Mouse (Mus musculus): ENCODE data around the gene Nrxn2. TPM values are rescaled to one million over a fixed set of nuclear protein-coding genes. Genes with fewer than 3 reads are reported as not detected.
A peak's percentile ranks its signal among the peaks of the same experiment; 100 is the strongest.

Nrxn2 gene
- polyA plus RNA-seq, 1 experiment from 2014 or later: 6.2 TPM

- Histone ChIP-seq H3K9me3 (ENCODE audit: low read length) (no peaks in the 10 kb centered on the region), H3K27ac (ENCODE audit: low read length) (no peak overlapping the region), H3K27me3 (ENCODE audit: insufficient read depth, low read length) (no peaks in the 10 kb centered on the region), H3K4me3 (ENCODE audit: low read length) (peak overlapping the region; percentile 18), H3K36me3 (ENCODE audit: insufficient read depth, low read length) (no peaks in the 10 kb centered on the region), H3K4me1 (ENCODE audit: insufficient read depth, low read length) (no peaks in the 10 kb centered on the region), H3K9ac (replicated peaks; ENCODE audit: low read length) (no peak overlapping the region), H3K4me2 (replicated peaks; ENCODE audit: low read depth, low read length) (peak overlapping the region; percentile 14)
- 81% methylated on average over 7 of the region's 7 CpGs for WGBS
- ATAC-seq (ENCODE audit: low FRiP score, low TSS enrichment): no peak
Observed at GRCm38 (mm10) chr19:6541521-6541920, 123.0 kb downstream of the Nrxn2 start.

- Histone ChIP-seq H3K4me1 (ENCODE audit: insufficient read depth, low read length) (no peaks in the 10 kb centered on the region), H3K36me3 (ENCODE audit: insufficient read depth, low read length) (no peaks in the 10 kb centered on the region), H3K9ac (replicated peaks; ENCODE audit: low read length) (no peak within 1 kb of the TSS), H3K9me3 (ENCODE audit: low read length) (no peaks in the 10 kb centered on the region), H3K27me3 (ENCODE audit: insufficient read depth, low read length) (no peaks in the 10 kb centered on the region), H3K27ac (ENCODE audit: low read length) (peak within 1 kb of the TSS; percentile 66), H3K4me2 (replicated peaks; ENCODE audit: low read depth, low read length) (peak within 1 kb of the TSS; percentile 14), H3K4me3 (ENCODE audit: low read length) (peak within 1 kb of the TSS; percentile 18)
- 74% methylated on average over 16 of the region's 16 CpGs for WGBS
- no peak; the same call in 1 of the 2 replicates for ATAC-seq (ENCODE audit: low FRiP score, low TSS enrichment)
Observed at GRCm38 (mm10) chr19:6542367-6543034, 124.0 kb downstream of the Nrxn2 start, which contains the start of gene Slc22a12. Gene Slc22a12, minus strand, starts transcription at chr19:6543032.

- no peak overlapping the region for H3K4me3 ChIP-seq (ENCODE audit: low read length)
- H3K27ac ChIP-seq (ENCODE audit: low read length): peak overlapping the region; percentile 59
- H3K4me2 ChIP-seq (replicated peaks; ENCODE audit: low read depth, low read length): no peak overlapping the region
- H3K36me3 ChIP-seq (ENCODE audit: insufficient read depth, low read length): no peaks in the 10 kb centered on the region
- H3K9ac ChIP-seq (replicated peaks; ENCODE audit: low read length): no peak overlapping the region
- no peaks in the 10 kb centered on the region for H3K9me3 ChIP-seq (ENCODE audit: low read length)
- 90% methylated on average over 6 of the region's 6 CpGs for WGBS
- ATAC-seq (ENCODE audit: low FRiP score, low TSS enrichment): peak; percentile 28
- H3K4me1 ChIP-seq (ENCODE audit: insufficient read depth, low read length): no peaks in the 10 kb centered on the region
- no peaks in the 10 kb centered on the region for H3K27me3 ChIP-seq (ENCODE audit: insufficient read depth, low read length)
Observed at GRCm38 (mm10) chr19:6543035-6543383, 124.5 kb downstream of the Nrxn2 start.

- Histone ChIP-seq H3K4me2 (replicated peaks; ENCODE audit: low read depth, low read length) (no peak overlapping the region), H3K36me3 (ENCODE audit: insufficient read depth, low read length) (no peaks in the 10 kb centered on the region), H3K4me3 (ENCODE audit: low read length) (no peak overlapping the region), H3K9ac (replicated peaks; ENCODE audit: low read length) (no peak overlapping the region), H3K4me1 (ENCODE audit: insufficient read depth, low read length) (no peaks in the 10 kb centered on the region), H3K27ac (ENCODE audit: low read length) (peak overlapping the region; percentile 59), H3K9me3 (ENCODE audit: low read length) (no peaks in the 10 kb centered on the region), H3K27me3 (ENCODE audit: insufficient read depth, low read length) (no peaks in the 10 kb centered on the region)
- ATAC-seq (ENCODE audit: low FRiP score, low TSS enrichment): peak; percentile 57
- WGBS: 26% methylated on average over 7 of the region's 7 CpGs
Observed at GRCm38 (mm10) chr19:6543518-6543917, 125.0 kb downstream of the Nrxn2 start.

- no peaks in the 10 kb centered on the region for H3K36me3 ChIP-seq (ENCODE audit: insufficient read depth, low read length)
- no peak overlapping the region for H3K9ac ChIP-seq (replicated peaks; ENCODE audit: low read length)
- no peak for ATAC-seq (ENCODE audit: low FRiP score, low TSS enrichment)
- no peak overlapping the region for H3K4me3 ChIP-seq (ENCODE audit: low read length)
- H3K27ac ChIP-seq (ENCODE audit: low read length): no peak overlapping the region
- H3K27me3 ChIP-seq (ENCODE audit: insufficient read depth, low read length): no peaks in the 10 kb centered on the region
- no peaks in the 10 kb centered on the region for H3K9me3 ChIP-seq (ENCODE audit: low read length)
- H3K4me1 ChIP-seq (ENCODE audit: insufficient read depth, low read length): no peaks in the 10 kb centered on the region
- no peak overlapping the region for H3K4me2 ChIP-seq (replicated peaks; ENCODE audit: low read depth, low read length)
- WGBS: 86% methylated on average over 13 of the region's 13 CpGs
Observed at GRCm38 (mm10) chr19:6544712-6545111, 126.2 kb downstream of the Nrxn2 start.

GRCm38 (mm10) chr19:6545481-6545880 is 127.0 kb downstream of the Nrxn2 start:
- H3K4me3 ChIP-seq (ENCODE audit: low read length): no peak overlapping the region
- H3K36me3 ChIP-seq (ENCODE audit: insufficient read depth, low read length): no peaks in the 10 kb centered on the region
- no peaks in the 10 kb centered on the region for H3K9me3 ChIP-seq (ENCODE audit: low read length)
- no peaks in the 10 kb centered on the region for H3K4me1 ChIP-seq (ENCODE audit: insufficient read depth, low read length)
- no peaks in the 10 kb centered on the region for H3K27me3 ChIP-seq (ENCODE audit: insufficient read depth, low read length)
- H3K27ac ChIP-seq (ENCODE audit: low read length): no peak overlapping the region
- no peak overlapping the region for H3K9ac ChIP-seq (replicated peaks; ENCODE audit: low read length)
- ATAC-seq (ENCODE audit: low FRiP score, low TSS enrichment): no peak
- no peak overlapping the region for H3K4me2 ChIP-seq (replicated peaks; ENCODE audit: low read depth, low read length)
- 89% methylated on average over 5 of the region's 5 CpGs for WGBS

- Histone ChIP-seq H3K36me3 (ENCODE audit: insufficient read depth, low read length) (no peaks in the 10 kb centered on the region), H3K4me1 (ENCODE audit: insufficient read depth, low read length) (no peaks in the 10 kb centered on the region), H3K4me3 (ENCODE audit: low read length) (no peak overlapping the region), H3K4me2 (replicated peaks; ENCODE audit: low read depth, low read length) (no peak overlapping the region), H3K27ac (ENCODE audit: low read length) (no peak overlapping the region), H3K27me3 (ENCODE audit: insufficient read depth, low read length) (no peaks in the 10 kb centered on the region), H3K9me3 (ENCODE audit: low read length) (no peaks in the 10 kb centered on the region), H3K9ac (replicated peaks; ENCODE audit: low read length) (no peak overlapping the region)
- 69% methylated on average over 1 of the region's 1 CpGs for WGBS
- no peak for ATAC-seq (ENCODE audit: low FRiP score, low TSS enrichment)
Observed at GRCm38 (mm10) chr19:6546096-6546495, 127.6 kb downstream of the Nrxn2 start.

- H3K27ac ChIP-seq (ENCODE audit: low read length): peak overlapping the region; percentile 69
Observed at GRCm38 (mm10) chr19:6547801-6548200, 129.3 kb downstream of the Nrxn2 start.

GRCm38 (mm10) chr19:6548431-6549410 is 130.2 kb downstream of the Nrxn2 start:
- no peak overlapping the region for H3K4me3 ChIP-seq (ENCODE audit: low read length)
- 62% methylated on average over 16 of the region's 16 CpGs for WGBS
- H3K4me1 ChIP-seq (ENCODE audit: insufficient read depth, low read length): 0 out of 2 replicates have a peak, but pooled peaks cover 2% of the 10 kb centered on the region
- H3K27ac ChIP-seq (ENCODE audit: low read length): peak overlapping the region; percentile 69
- no peaks in the 10 kb centered on the region for H3K36me3 ChIP-seq (ENCODE audit: insufficient read depth, low read length)
- H3K9ac ChIP-seq (replicated peaks; ENCODE audit: low read length): no peak overlapping the region
- H3K4me2 ChIP-seq (replicated peaks; ENCODE audit: low read depth, low read length): no peak overlapping the region
- peak; percentile 87 for ATAC-seq (ENCODE audit: low FRiP score, low TSS enrichment)
- no peaks in the 10 kb centered on the region for H3K9me3 ChIP-seq (ENCODE audit: low read length)
- H3K27me3 ChIP-seq (ENCODE audit: insufficient read depth, low read length): no peaks in the 10 kb centered on the region

More at GRCm38 (mm10) chr19:6547801-6548200, 129.3 kb downstream of the Nrxn2 start:
- H3K36me3 ChIP-seq (ENCODE audit: insufficient read depth, low read length): no peaks in the 10 kb centered on the region
- WGBS: 82% methylated on average over 5 of the region's 5 CpGs
- H3K4me2 ChIP-seq (replicated peaks; ENCODE audit: low read depth, low read length): no peak overlapping the region
- no peaks in the 10 kb centered on the region for H3K9me3 ChIP-seq (ENCODE audit: low read length)
- no peak for ATAC-seq (ENCODE audit: low FRiP score, low TSS enrichment)
- H3K27me3 ChIP-seq (ENCODE audit: insufficient read depth, low read length): no peaks in the 10 kb centered on the region
- H3K4me1 ChIP-seq (ENCODE audit: insufficient read depth, low read length): no peaks in the 10 kb centered on the region
- H3K9ac ChIP-seq (replicated peaks; ENCODE audit: low read length): no peak overlapping the region
- no peak overlapping the region for H3K4me3 ChIP-seq (ENCODE audit: low read length)

Measured in kidney, embryonic 16.5 days (tissue).